Mouse (Mus musculus) stomach, postnatal 0 days (tissue): Measurements from ENCODE around the gene Nxnl2. TPM values are rescaled to one million over a fixed set of nuclear protein-coding genes. Genes with fewer than 3 reads are reported as not detected.
A peak's percentile ranks its signal among the peaks of the same experiment; 100 is the strongest.
"Not testable (repeated sequence)": the region's sequence is repeated elsewhere in the genome, so short reads cannot be mapped to it uniquely, and the experiment has no call there.

Experiments
- ATAC-seq: fragments of 200-750 bp; cut with Nextera tagmentation; 2 replicates; pipeline ENCODE4 v1.8.0; 2017; ENCODE audit not compliant: low FRiP score, low TSS enrichment
- DNase-seq: peaks from one replicate; pipeline ENCODE4 v3.0.0-alpha.2; 2016; ENCODE audit warnings: low spot score
- H3K27ac ChIP-seq: fragments of 300-500 bp; sonication (generic); replicated peaks from 2 replicates; pipeline ENCODE4 v1.5.1; 2014; ENCODE audit warnings: mild to moderate bottlenecking, control low read depth
- H3K27me3 ChIP-seq: fragments of 300-500 bp; sonication (generic); 2 replicates; pipeline ENCODE4 v1.6.1; 2014; ENCODE audit warnings: low read length; ENCODE audit not compliant: control insufficient read depth, insufficient read depth
- H3K36me3 ChIP-seq: fragments of 300-500 bp; sonication (generic); 2 replicates; pipeline ENCODE4 v1.6.1; 2014; ENCODE audit warnings: low read length, mixed read lengths; ENCODE audit not compliant: control insufficient read depth, insufficient read depth
- H3K4me1 ChIP-seq: fragments of 300-500 bp; sonication (generic); replicated peaks from 2 replicates; pipeline ENCODE4 v1.6.1; 2014; ENCODE audit warnings: antibody characterized with exemption; ENCODE audit not compliant: control insufficient read depth, insufficient read depth
- H3K4me2 ChIP-seq: fragments of 300-500 bp; sonication (generic); replicated peaks from 2 replicates; pipeline ENCODE4 v1.6.1; 2014; ENCODE audit warnings: low read depth, mild to moderate bottlenecking, control low read depth, moderate library complexity
- H3K4me3 ChIP-seq: fragments of 300-500 bp; sonication (generic); 2 replicates; pipeline ENCODE4 v1.5.1; 2014; ENCODE audit warnings: low read depth, low read length, control low read depth
- H3K9ac ChIP-seq: fragments of 300-500 bp; sonication (generic); 2 replicates; pipeline ENCODE4 v1.6.1; 2014; ENCODE audit warnings: mild to moderate bottlenecking, low read length, control low read depth, mixed read lengths
- H3K9me3 ChIP-seq: fragments of 300-500 bp; sonication (generic); 2 replicates; pipeline ENCODE4 v1.6.1; 2016; ENCODE audit warnings: low read length; ENCODE audit not compliant: control insufficient read depth
- CTCF ChIP-seq: IDR thresholded peaks from 2 replicates; pipeline ENCODE4 v1.5.1; 2016; ENCODE audit warnings: antibody characterized with exemption, low read depth, mild to moderate bottlenecking, moderate library complexity
- EP300 ChIP-seq: optimal IDR thresholded peaks from 2 replicates; pipeline ENCODE3; 2016; ENCODE audit warnings: antibody characterized with exemption
- WGBS: fragments of 180-500 bp; shearing (Covaris S2); extraction: QIAGEN DNeasy Blood & Tissue Kit; methylation state at CpG from one replicate; pipeline ENCODE4 v1.1.7; 2014; 5-methylcytosine and 5-hydroxymethylcytosine counted together
- polyA plus RNA-seq: library from polyadenylated mRNA; unstranded; fragments of >200 nt; fragmentation: Nextera tagmentation; extraction: Ambion mirVana; gene quantifications from 2 replicates; pipeline ENCODE4 v1.2.1, GENCODE M21; 2015

The Nxnl2 gene
- polyA plus RNA-seq, 1 experiment from 2014 or later = 4.6 TPM

GRCm38 (mm10) chr13:51198186-51198585 lies 27.4 kb downstream of the Nxnl2 start:
- H3K9me3 ChIP-seq = no peaks in the 10 kb centered on the region
- no peaks in the 10 kb centered on the region for H3K36me3 ChIP-seq
- no peak overlapping the region for H3K4me2 ChIP-seq
- no peak overlapping the region for H3K27ac ChIP-seq
- 36% methylated on average over 5 of the region's 5 CpGs for WGBS
- TF ChIP-seq CTCF (no peak), EP300 (no peak)
- H3K27me3 ChIP-seq = no peaks in the 10 kb centered on the region
- no peak overlapping the region for H3K9ac ChIP-seq
- no peaks in the 10 kb centered on the region for H3K4me1 ChIP-seq
- no peak overlapping the region for H3K4me3 ChIP-seq
- ATAC-seq = peak; percentile 45; the same call in 1 of the 2 replicates
- no peak for DNase-seq

- H3K4me3 ChIP-seq, DNase-seq, H3K27ac ChIP-seq, H3K27me3 ChIP-seq, H3K9ac ChIP-seq, H3K9me3 ChIP-seq, H3K36me3 ChIP-seq, H3K4me1 ChIP-seq: not testable (repeated sequence)
- TF ChIP-seq CTCF = peak; percentile 44
- peak overlapping the region; percentile 42 for H3K4me2 ChIP-seq
- 56% methylated on average over 22 of the region's 36 CpGs for WGBS
- ATAC-seq = 0 out of 2 replicates have a peak, but pooled peaks have one; percentile 21
Observed at GRCm38 (mm10) chr13:51201985-51202843, 31.4 kb downstream of the Nxnl2 start.

- ATAC-seq (peak; percentile 47; the same call in 1 of the 2 replicates), DNase-seq (peak; percentile 20)
- not testable (repeated sequence) for H3K4me3 ChIP-seq, H3K9me3 ChIP-seq, H3K9ac ChIP-seq, H3K36me3 ChIP-seq, H3K4me1 ChIP-seq, H3K27ac ChIP-seq, H3K27me3 ChIP-seq
- WGBS = 8% methylated on average over 28 of the region's 28 CpGs
- peak overlapping the region; percentile 42 for H3K4me2 ChIP-seq
Observed at GRCm38 (mm10) chr13:51202844-51203173, 32.0 kb downstream of the Nxnl2 start.

GRCm38 (mm10) chr13:51203467-51203866 lies 32.6 kb downstream of the Nxnl2 start:
- Histone ChIP-seq H3K27ac (no peak overlapping the region), H3K4me1 (no peaks in the 10 kb centered on the region), H3K36me3 (no peaks in the 10 kb centered on the region), H3K9ac (no peak overlapping the region), H3K9me3 (no peaks in the 10 kb centered on the region), H3K27me3 (no peaks in the 10 kb centered on the region), H3K4me3 (no peak overlapping the region), H3K4me2 (no peak overlapping the region)
- TF ChIP-seq CTCF (no peak), EP300 (no peak)
- ATAC-seq = no peak
- WGBS = 88% methylated on average over 8 of the region's 8 CpGs
- DNase-seq = no peak

GRCm38 (mm10) chr13:51204081-51204480 lies 33.3 kb downstream of the Nxnl2 start:
- ATAC-seq, H3K9me3 ChIP-seq, H3K36me3 ChIP-seq, H3K9ac ChIP-seq, H3K4me1 ChIP-seq, H3K27me3 ChIP-seq, H3K27ac ChIP-seq, H3K4me2 ChIP-seq, DNase-seq, H3K4me3 ChIP-seq: not testable (repeated sequence)
- 95% methylated on average over 11 of the region's 11 CpGs for WGBS

- H3K36me3 ChIP-seq = no peaks in the 10 kb centered on the region
- H3K9me3 ChIP-seq = no peaks in the 10 kb centered on the region
- no peaks in the 10 kb centered on the region for H3K4me1 ChIP-seq
- no peak overlapping the region for H3K9ac ChIP-seq
- peak; percentile 45; the same call in 1 of the 2 replicates for ATAC-seq
- H3K27me3 ChIP-seq = no peaks in the 10 kb centered on the region
- WGBS = 48% methylated on average over 12 of the region's 12 CpGs
- H3K4me3 ChIP-seq = no peak overlapping the region
- no peak overlapping the region; the same call in 1 of the 2 replicates for H3K4me2 ChIP-seq
- no peak overlapping the region for H3K27ac ChIP-seq
- TF ChIP-seq EP300 (no peak), CTCF (no peak)
- no peak for DNase-seq
Observed at GRCm38 (mm10) chr13:51207965-51208364, 37.1 kb downstream of the Nxnl2 start.
